Mouse (Mus musculus) midbrain, embryonic 10.5 days (tissue): Measurements from ENCODE around the gene Dcaf15. TPM values are rescaled to one million over a fixed set of nuclear protein-coding genes. Genes with fewer than 3 reads are reported as not detected.

Experiments
- DNase-seq: peaks from one replicate; pipeline ENCODE4 v3.0.0-alpha.2; 2017; ENCODE audit warnings: low spot score
- H3K27ac ChIP-seq: fragments of 300-500 bp; sonication (generic); replicated peaks from 2 replicates; pipeline ENCODE4 v1.5.1; 2016; ENCODE audit warnings: mild to moderate bottlenecking
- H3K27me3 ChIP-seq: fragments of 300-500 bp; sonication (generic); 2 replicates; pipeline ENCODE4 v1.6.1; 2016; ENCODE audit warnings: low read depth, mild to moderate bottlenecking; ENCODE audit not compliant: poor library complexity, severe bottlenecking
- H3K36me3 ChIP-seq: fragments of 300-500 bp; sonication (generic); 2 replicates; pipeline ENCODE4 v1.6.1; 2016; ENCODE audit warnings: mild to moderate bottlenecking, moderate library complexity
- H3K4me1 ChIP-seq: fragments of 300-500 bp; sonication (generic); 2 replicates; pipeline ENCODE4 v1.6.1; 2016
- H3K4me3 ChIP-seq: fragments of 300-500 bp; sonication (generic); 2 replicates; pipeline ENCODE4 v1.5.1; 2016; ENCODE audit warnings: mild to moderate bottlenecking, moderate library complexity
- H3K9me3 ChIP-seq: fragments of 300-500 bp; sonication (generic); replicated peaks from 2 replicates; pipeline ENCODE4 v1.6.1; 2016; ENCODE audit warnings: mild to moderate bottlenecking
- WGBS: fragments of 180-500 bp; shearing (Covaris S2); methylation state at CpG from one replicate; pipeline ENCODE4 v1.1.7; 2016; 5-methylcytosine and 5-hydroxymethylcytosine counted together
- polyA plus RNA-seq: library from polyadenylated mRNA; unstranded; fragments of >200 nt; fragmentation: Nextera tagmentation; extraction: Ambion mirVana; gene quantifications from 2 replicates; pipeline ENCODE4 v1.2.1, GENCODE M21; 2016

Dcaf15 gene
- polyA plus RNA-seq, 1 experiment from 2014 or later = 16.3 TPM

GRCm38 (mm10) chr8:84127202-84127901 is 22.8 kb upstream of the Dcaf15 start:
- no peaks in the 10 kb centered on the region for H3K9me3 ChIP-seq
- 69% methylated on average over 17 of the region's 17 CpGs for WGBS
- 0 out of 2 replicates have a peak overlapping the region, but pooled peaks have one; percentile 7 for H3K27ac ChIP-seq
- peaks cover 12% of the 10 kb centered on the region for H3K27me3 ChIP-seq
- no peak overlapping the region for H3K4me3 ChIP-seq
- H3K36me3 ChIP-seq = peaks cover 10% of the 10 kb centered on the region
- DNase-seq = no peak
- H3K4me1 ChIP-seq = peaks cover 14% of the 10 kb centered on the region

DNA sequence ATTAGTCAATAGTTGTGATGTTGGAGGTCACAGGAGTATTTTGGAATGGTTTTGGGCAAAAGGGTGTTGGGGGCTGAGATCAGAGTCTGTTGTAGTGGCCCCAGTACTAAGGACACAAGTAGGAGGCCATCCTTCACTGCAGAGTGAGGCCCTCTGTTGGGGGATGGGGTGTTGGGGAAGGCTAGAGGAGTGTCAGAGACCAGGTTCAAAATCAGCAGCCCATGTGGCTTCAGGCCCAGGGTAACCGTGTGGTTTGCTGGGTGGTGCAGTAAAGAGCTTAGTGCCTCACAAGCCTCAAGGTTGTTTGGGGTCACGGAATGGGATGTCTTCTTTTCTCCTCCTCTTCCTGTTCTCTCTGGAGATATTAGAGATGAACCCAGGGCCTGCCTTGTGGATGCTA is 22.2 kb upstream of the Dcaf15 start:
- Histone ChIP-seq H3K27ac (no peak overlapping the region; the same call in 1 of the 2 replicates), H3K27me3 (peaks cover 12% of the 10 kb centered on the region), H3K4me3 (no peak overlapping the region), H3K4me1 (peaks cover 14% of the 10 kb centered on the region), H3K36me3 (peaks cover 4% of the 10 kb centered on the region), H3K9me3 (no peaks in the 10 kb centered on the region)
- WGBS = 82% methylated on average over 2 of the region's 2 CpGs
- DNase-seq = no peak

DNA sequence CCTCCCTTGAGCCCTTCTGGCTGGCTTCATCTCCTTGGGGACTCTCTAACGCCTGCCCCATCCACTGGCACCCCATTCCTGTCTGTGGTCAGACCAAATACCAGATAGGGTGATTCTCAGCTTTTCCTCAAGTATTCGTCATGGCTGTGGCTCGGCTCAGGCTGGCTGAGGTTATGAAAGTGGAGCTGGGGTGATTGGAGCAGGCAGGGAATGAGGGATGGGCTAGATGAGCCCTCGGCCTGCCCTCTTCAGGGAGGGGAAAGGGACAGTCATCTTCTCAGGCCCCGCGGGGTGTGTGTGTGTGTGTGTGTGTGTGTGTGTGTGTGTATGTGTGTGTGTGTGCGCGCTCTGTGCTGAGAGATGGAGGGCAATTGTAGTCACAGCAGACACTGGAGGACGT is 21.1 kb upstream of the Dcaf15 start, which contains the start of gene Podnl1:
Gene Podnl1, plus strand, starts transcription at position 334 of the 400 bp plus-strand sequence.
- H3K27ac ChIP-seq = no peak within 1 kb of the TSS; the same call in 1 of the 2 replicates
- H3K36me3 ChIP-seq = no peaks in the 10 kb centered on the region
- H3K9me3 ChIP-seq = no peaks in the 10 kb centered on the region
- H3K4me1 ChIP-seq = peaks cover 10% of the 10 kb centered on the region
- 69% methylated on average over 9 of the region's 9 CpGs for WGBS
- no peak within 1 kb of the TSS for H3K4me3 ChIP-seq
- no peak for DNase-seq
- H3K27me3 ChIP-seq = peaks cover 5% of the 10 kb centered on the region

- Histone ChIP-seq H3K27me3 (no peaks in the 10 kb centered on the region), H3K4me3 (no peak overlapping the region), H3K9me3 (no peaks in the 10 kb centered on the region), H3K27ac (no peak overlapping the region), H3K4me1 (peaks cover 1% of the 10 kb centered on the region), H3K36me3 (no peaks in the 10 kb centered on the region)
- no peak for DNase-seq
- WGBS = 94% methylated on average over 3 of the region's 3 CpGs
Observed at GRCm38 (mm10) chr8:84122151-84122550, 17.6 kb upstream of the Dcaf15 start.

- WGBS = 94% methylated on average over 6 of the region's 6 CpGs
- H3K9me3 ChIP-seq = no peaks in the 10 kb centered on the region
Observed at GRCm38 (mm10) chr8:84115646-84116045, 11.1 kb upstream of the Dcaf15 start.

GRCm38 (mm10) chr8:84106216-84107040 is 1.9 kb upstream of the Dcaf15 start:
- WGBS = 96% methylated on average over 6 of the region's 6 CpGs
- no peak for DNase-seq
- no peaks in the 10 kb centered on the region for H3K9me3 ChIP-seq
- H3K4me3 ChIP-seq = no peak overlapping the region
- H3K27ac ChIP-seq = no peak overlapping the region
- no peaks in the 10 kb centered on the region for H3K27me3 ChIP-seq
- H3K4me1 ChIP-seq = peaks cover 40% of the 10 kb centered on the region
- peaks cover 16% of the 10 kb centered on the region for H3K36me3 ChIP-seq

More at GRCm38 (mm10) chr8:84115646-84116045, 11.1 kb upstream of the Dcaf15 start:
- H3K27me3 ChIP-seq = no peaks in the 10 kb centered on the region
- H3K36me3 ChIP-seq = no peaks in the 10 kb centered on the region
- no peak for DNase-seq
- H3K27ac ChIP-seq = no peak overlapping the region
- no peaks in the 10 kb centered on the region for H3K4me1 ChIP-seq
- no peak overlapping the region for H3K4me3 ChIP-seq

- Histone ChIP-seq H3K4me3 (no peak overlapping the region), H3K36me3 (peaks cover 23% of the 10 kb centered on the region), H3K27ac (peak overlapping the region; percentile 98; the same call in 1 of the 2 replicates), H3K9me3 (no peaks in the 10 kb centered on the region), H3K27me3 (no peaks in the 10 kb centered on the region), H3K4me1 (peaks cover 41% of the 10 kb centered on the region)
- WGBS = 85% methylated on average over 2 of the region's 2 CpGs
- DNase-seq = no peak
Observed at GRCm38 (mm10) chr8:84105676-84106075, 1.1 kb upstream of the Dcaf15 start.

GRCm38 (mm10) chr8:84104221-84104620 is 347 bp downstream of the Dcaf15 start:
- no peaks in the 10 kb centered on the region for H3K9me3 ChIP-seq
- peak overlapping the region; percentile 98 for H3K27ac ChIP-seq
- peaks cover 38% of the 10 kb centered on the region for H3K36me3 ChIP-seq
- no peaks in the 10 kb centered on the region for H3K27me3 ChIP-seq
- H3K4me1 ChIP-seq = peaks cover 41% of the 10 kb centered on the region
- peak; percentile 89 for DNase-seq
- H3K4me3 ChIP-seq = peak overlapping the region; percentile 68
- WGBS = under 1% methylated on average over 28 of the region's 29 CpGs

DNA sequence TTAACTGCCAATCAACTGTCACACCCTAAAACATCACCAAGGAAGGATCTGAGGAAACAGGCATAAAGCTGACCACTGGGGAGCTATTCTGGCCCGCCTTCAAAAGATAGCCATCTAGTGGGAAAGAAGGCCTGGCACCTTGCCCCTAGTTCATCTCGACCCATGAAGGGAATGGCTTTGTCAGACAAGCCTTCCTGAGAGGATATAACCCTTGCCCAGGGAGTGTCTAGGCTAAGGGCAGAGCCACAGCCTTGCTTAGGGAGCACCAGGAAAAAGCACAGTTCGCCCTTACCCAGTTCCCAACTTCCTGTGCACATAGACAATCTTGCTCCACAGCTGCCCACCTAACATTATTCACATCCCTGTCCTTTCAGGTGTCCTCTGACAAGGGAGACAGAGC is 967 bp downstream of the Dcaf15 start:
- 67% methylated on average over 3 of the region's 3 CpGs for WGBS
- Histone ChIP-seq H3K4me3 (peak overlapping the region; percentile 68), H3K27ac (peak overlapping the region; percentile 98), H3K36me3 (peaks cover 44% of the 10 kb centered on the region), H3K27me3 (no peaks in the 10 kb centered on the region), H3K9me3 (no peaks in the 10 kb centered on the region), H3K4me1 (peaks cover 41% of the 10 kb centered on the region)
- no peak for DNase-seq

GRCm38 (mm10) chr8:84101476-84102270 is 2.9 kb downstream of the Dcaf15 start:
- 95% methylated on average over 25 of the region's 25 CpGs for WGBS
- Histone ChIP-seq H3K27ac (no peak overlapping the region), H3K36me3 (peaks cover 63% of the 10 kb centered on the region), H3K4me3 (no peak overlapping the region), H3K27me3 (no peaks in the 10 kb centered on the region), H3K9me3 (no peaks in the 10 kb centered on the region), H3K4me1 (peaks cover 41% of the 10 kb centered on the region)
- no peak for DNase-seq

GRCm38 (mm10) chr8:84098376-84098775 is 6.2 kb downstream of the Dcaf15 start:
- no peaks in the 10 kb centered on the region for H3K9me3 ChIP-seq
- 96% methylated on average over 7 of the region's 7 CpGs for WGBS
- DNase-seq = no peak
- no peak overlapping the region for H3K27ac ChIP-seq
- H3K4me1 ChIP-seq = peaks cover 21% of the 10 kb centered on the region
- no peak overlapping the region for H3K4me3 ChIP-seq
- H3K36me3 ChIP-seq = peaks cover 96% of the 10 kb centered on the region
- H3K27me3 ChIP-seq = no peaks in the 10 kb centered on the region

DNA sequence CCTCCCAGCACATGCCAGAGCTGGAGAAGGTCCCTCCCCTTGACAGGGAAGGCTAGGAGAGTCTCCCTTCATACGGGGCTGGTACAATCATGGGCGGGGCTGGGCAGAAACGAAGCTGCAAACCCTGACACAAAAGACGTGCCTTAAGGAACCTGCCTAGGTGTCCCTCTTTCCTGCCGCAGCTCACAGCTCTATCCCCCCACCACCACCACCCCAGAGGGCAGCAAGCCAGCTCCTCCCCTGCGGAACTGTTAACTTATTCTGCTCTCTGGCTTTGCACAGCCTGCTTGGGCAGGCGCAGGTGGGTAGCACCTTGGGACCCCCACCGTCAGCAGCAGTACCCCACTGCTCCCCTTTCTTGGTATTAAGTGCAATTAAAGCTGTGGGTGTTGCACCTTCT is 8.5 kb downstream of the Dcaf15 start:
- WGBS = 74% methylated on average over 8 of the region's 8 CpGs
- peaks cover 100% of the 10 kb centered on the region for H3K36me3 ChIP-seq
- DNase-seq = no peak
- H3K27me3 ChIP-seq = no peaks in the 10 kb centered on the region
- H3K4me1 ChIP-seq = no peaks in the 10 kb centered on the region
- H3K9me3 ChIP-seq = no peaks in the 10 kb centered on the region
- no peak overlapping the region for H3K27ac ChIP-seq
- H3K4me3 ChIP-seq = no peak overlapping the region
